Mouse (Mus musculus): ENCODE results near the gene Lrrc28.

GRCm38 (mm10) chr7:67592670-67593069 lies 52.4 kb downstream of the Lrrc28 start:
- TF ChIP-seq GATA1 (IDR thresholded peaks at IDR 0.05; ENCODE audit: low read length) = no peak
- no peak for TF ChIP-seq TAL1 (IDR thresholded peaks at IDR 0.05; ENCODE audit: low read length)

Data from erythroblast, embryonic 14.5 days (primary cell).